Mouse (Mus musculus) forebrain, embryonic 12.5 days (tissue): ENCODE measurements around the gene Nnat. TPM values are rescaled to one million over a fixed set of nuclear protein-coding genes. Genes with fewer than 3 reads are reported as not detected.

Experiments used
- microRNA-seq: library from miRNA; unstranded; fragments of <30 nt; microRNA quantifications from one replicate; pipeline ENCODE4, GENCODE M21; 2017
- polyA plus RNA-seq: library from polyadenylated mRNA; unstranded; fragments of >200 nt; fragmentation: Nextera tagmentation; extraction: Ambion mirVana; gene quantifications from 2 replicates; pipeline ENCODE4 v1.2.1, GENCODE M21; 2016

Gene Nnat
- polyA plus RNA-seq, 1 experiment from 2014 or later = 5,265 TPM

Small RNA genes within 50 kb of the gene (microRNA-seq; reads per million reads assigned to microRNA genes)
- gene Gm23134 = 17.0 reads per million, percentile 32 among the genes with 10 or more reads in this experiment

Other genes with a start within 250 kb of the Nnat start
- 1.00 and 2.2 TPM in 2 replicates for gene Ghrh, start 212.6 kb upstream of the Nnat start, polyA plus RNA-seq
- 68.8 and 69.4 TPM in 2 replicates for gene Manbal, start 192.5 kb upstream of the Nnat start, polyA plus RNA-seq
- 35.1 and 38.0 TPM in 2 replicates for gene Src, start 141.6 kb upstream of the Nnat start, polyA plus RNA-seq
- 144 and 156 TPM in 2 replicates for gene Blcap, start 11.2 kb downstream of the Nnat start, polyA plus RNA-seq
- gene Ctnnbl1, start 177.3 kb downstream of the Nnat start, polyA plus RNA-seq = 100 and 101 TPM in 2 replicates